Mouse (Mus musculus) heart, adult 2 months (tissue): ENCODE results near the gene Dhx57.

ENCODE experiments used
- CTCF ChIP-seq: fragments of 200-600 bp; IDR thresholded peaks from 2 replicates; pipeline ENCODE4 v1.8.1; 2022; ENCODE audit warnings: antibody characterized with exemption, mild to moderate bottlenecking, moderate library complexity
- EP300 ChIP-seq: fragments of 200-500 bp; IDR thresholded peaks from 2 replicates; pipeline ENCODE4 v1.6.1; 2011; ENCODE audit warnings: low read depth, low read length, control low read depth; ENCODE audit not compliant: insufficient read depth
- POLR2A ChIP-seq: fragments of 200-500 bp; IDR thresholded peaks from 2 replicates; pipeline ENCODE4 v1.6.1; 2011; ENCODE audit warnings: mild to moderate bottlenecking, low read depth, low read length, control low read depth; ENCODE audit not compliant: insufficient read depth

DNA sequence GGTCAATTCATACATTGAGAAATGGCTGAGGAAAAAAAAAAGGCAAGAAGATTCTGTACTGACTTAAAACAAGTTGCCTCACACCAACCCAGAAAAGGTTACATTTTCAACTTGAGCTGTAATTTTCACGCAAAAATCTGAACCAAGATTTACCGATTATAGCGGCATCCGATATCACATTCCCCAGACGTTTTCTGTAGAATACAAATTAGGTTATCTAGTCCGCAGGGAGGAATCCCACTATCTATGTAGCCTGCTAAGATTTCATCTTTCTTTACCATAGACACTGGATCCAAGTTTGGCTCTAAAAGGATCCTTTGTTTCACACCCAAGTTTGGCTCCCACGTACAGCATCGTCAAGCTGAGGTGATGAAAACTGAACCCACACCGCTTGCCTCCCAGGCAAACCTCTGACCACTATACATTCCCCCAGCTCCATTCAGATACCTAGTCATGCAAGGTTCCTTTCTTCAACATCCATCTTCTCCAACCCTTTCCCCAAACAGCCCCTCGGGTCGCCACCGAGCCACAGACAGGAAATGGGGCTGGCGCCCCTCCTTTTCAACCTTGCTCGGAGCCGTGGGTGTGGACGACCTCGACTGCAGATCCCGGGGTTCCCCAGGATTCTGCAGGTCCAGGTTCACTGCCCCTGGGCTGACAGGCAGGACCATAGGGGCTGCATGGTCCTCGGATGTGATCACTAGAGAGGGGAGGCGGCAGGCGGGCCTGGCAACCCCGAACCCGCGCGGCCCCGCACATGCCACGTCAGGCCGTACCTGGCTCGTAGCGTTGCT, 799 bp downstream of the Dhx57 start:
- TF ChIP-seq EP300: no peak
- no peak for TF ChIP-seq CTCF
- TF ChIP-seq POLR2A: no peak
